Mouse (Mus musculus) cerebellum, adult 2 months (tissue): ENCODE measurements at regions not wholly inside any gene's neighbourhood (a gene's known extent, or its start where the extent isn't known, plus 50 kb on each side); places are given as distances from the start of the nearest gene placed in this dataset.

Source experiments
- DNase-seq, 2 experiments: peaks; one replicate each; pipeline ENCODE4 v3.0.0; 2021
- H3K27ac ChIP-seq: fragments of 200-500 bp; 2 replicates; pipeline ENCODE4 v1.5.1; 2012; ENCODE audit warnings: low read length, control low read depth, inconsistent platforms; ENCODE audit not compliant: insufficient read depth
- H3K27me3 ChIP-seq: fragments of 200-500 bp; 2 replicates; pipeline ENCODE4 v1.6.1; 2012; ENCODE audit warnings: inconsistent platforms, mild to moderate bottlenecking, low read length, moderate library complexity; ENCODE audit not compliant: control insufficient read depth, insufficient read depth
- H3K4me1 ChIP-seq: fragments of 200-500 bp; 2 replicates; pipeline ENCODE4 v1.6.1; 2011; ENCODE audit warnings: low read length; ENCODE audit not compliant: control insufficient read depth, insufficient read depth
- H3K4me3 ChIP-seq: fragments of 200-500 bp; replicated peaks from 2 replicates; pipeline ENCODE3; 2011; ENCODE audit warnings: mild to moderate bottlenecking, low read depth, low read length, control low read depth; ENCODE audit not compliant: insufficient read depth
- CTCF ChIP-seq: fragments of 200-500 bp; IDR thresholded peaks from 2 replicates; pipeline ENCODE4 v1.5.1; 2011; ENCODE audit warnings: low read depth, mild to moderate bottlenecking, control low read depth, low read length, moderate library complexity, borderline replicate concordance; ENCODE audit not compliant: insufficient read depth
- POLR2A ChIP-seq: fragments of 200-500 bp; IDR thresholded peaks from 2 replicates; pipeline ENCODE4 v1.6.1; 2011; ENCODE audit warnings: low read length, control low read depth, borderline replicate concordance; ENCODE audit not compliant: insufficient read depth
- WGBS: fragments of 180-500 bp; shearing (Covaris S2); methylation state at CpG from one replicate; pipeline ENCODE4 v1.1.7; 2018; 5-methylcytosine and 5-hydroxymethylcytosine counted together

DNA sequence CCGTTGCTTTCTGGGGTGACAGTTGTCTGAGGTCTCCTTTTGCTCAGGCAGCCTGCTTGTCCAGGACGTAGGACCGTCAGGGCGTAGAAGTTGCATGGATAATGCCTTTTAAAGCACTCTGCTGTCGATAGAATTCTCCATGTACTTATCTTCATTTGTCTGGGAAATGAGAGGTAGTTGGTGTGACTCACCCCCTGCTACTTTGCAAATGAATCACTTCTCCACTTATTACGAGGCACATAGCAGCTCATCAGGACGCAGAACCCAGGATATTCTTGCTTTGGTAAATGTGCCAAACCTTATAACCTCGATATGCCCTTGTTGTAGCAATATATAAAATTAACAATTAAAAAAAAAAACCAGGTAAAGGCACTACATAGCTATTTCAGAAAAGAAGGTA lies 159.7 kb upstream of the Smlr1 start:
- Histone ChIP-seq H3K4me3 (no peak overlapping the region), H3K4me1 (no peaks in the 10 kb centered on the region), H3K27me3 (no peaks in the 10 kb centered on the region), H3K27ac (no peak overlapping the region)
- no peak for DNase-seq
- TF ChIP-seq CTCF (no peak), POLR2A (no peak)
- 77% methylated on average over 8 of the region's 8 CpGs for WGBS

DNA sequence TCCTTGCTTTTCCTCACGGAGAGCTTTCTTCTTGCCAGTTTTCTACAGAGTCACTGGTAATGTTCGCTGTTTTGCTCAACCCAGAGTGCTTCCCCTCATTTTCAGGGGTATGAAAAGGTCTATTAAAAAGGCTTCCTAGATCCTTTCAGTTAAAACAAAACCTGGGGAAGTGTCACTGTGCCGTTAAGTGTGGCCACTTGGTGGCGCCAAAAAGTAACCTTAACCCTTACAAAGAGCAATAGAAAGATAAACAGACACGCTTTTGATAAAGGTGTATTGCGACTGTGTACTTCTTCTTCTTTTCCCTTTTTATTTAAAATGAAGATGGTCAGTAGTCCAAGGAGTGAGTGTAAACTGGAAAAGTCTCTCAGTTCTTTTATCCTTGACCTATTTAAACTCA lies 145.2 kb upstream of the Smlr1 start:
- 12% methylated on average over 6 of the region's 6 CpGs for WGBS
- DNase-seq: peak; percentile 9 to 25
- TF ChIP-seq POLR2A (no peak), CTCF (peak; percentile 53; the same call in 1 of the 2 replicates)

DNA sequence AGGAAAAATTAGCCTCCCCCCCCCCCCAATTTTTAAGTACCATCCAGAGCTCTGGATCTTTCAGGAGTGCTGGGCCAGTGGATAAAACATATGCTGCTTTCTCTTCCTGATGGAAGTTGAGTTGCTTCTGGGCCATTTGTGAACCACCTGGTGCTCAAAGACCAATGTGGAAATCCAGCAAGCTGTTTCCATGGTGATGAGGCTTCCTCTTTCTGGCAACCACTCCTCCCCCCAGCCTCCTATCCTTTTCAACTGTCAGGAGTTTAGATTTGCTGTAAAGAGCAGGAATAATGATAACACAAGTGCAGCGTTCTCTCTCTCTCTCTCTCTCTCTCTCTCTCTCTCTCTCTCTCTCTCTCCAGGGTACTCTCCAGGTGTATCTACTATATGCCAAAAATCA lies 141.8 kb upstream of the Smlr1 start:
- Histone ChIP-seq H3K27ac (no peak overlapping the region), H3K27me3 (no peaks in the 10 kb centered on the region; the same call in 1 of the 2 replicates), H3K4me1 (no peaks in the 10 kb centered on the region), H3K4me3 (no peak overlapping the region)
- no peak for DNase-seq
- 7% methylated on average over 1 of the region's 1 CpGs for WGBS
- TF ChIP-seq POLR2A (no peak), CTCF (no peak)

More for the DNA sequence above, 145.2 kb upstream of the Smlr1 start:
- Histone ChIP-seq H3K27ac (no peak overlapping the region), H3K4me3 (no peak overlapping the region), H3K4me1 (no peaks in the 10 kb centered on the region), H3K27me3 (no peaks in the 10 kb centered on the region; the same call in 1 of the 2 replicates)

DNA sequence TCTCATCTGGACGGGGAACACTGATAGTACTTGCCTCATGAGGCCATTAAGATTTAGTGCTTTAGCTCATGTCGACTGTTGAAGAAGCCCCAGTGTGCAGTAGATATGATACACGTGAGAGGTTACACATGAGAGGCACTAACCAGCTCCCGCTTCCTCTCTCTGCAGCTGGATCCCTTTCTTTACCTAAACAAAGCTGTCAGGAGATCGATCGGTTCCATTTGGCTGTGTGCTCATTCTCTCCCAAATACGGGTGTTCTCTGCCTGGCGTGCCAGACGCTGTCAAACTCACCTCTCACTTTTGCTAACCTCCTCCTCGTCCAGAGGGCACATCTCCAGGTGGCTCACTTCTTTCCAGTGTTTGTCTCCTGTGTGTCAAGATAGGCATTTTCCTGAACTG lies 139.3 kb upstream of the Smlr1 start:
- Histone ChIP-seq H3K4me1 (no peaks in the 10 kb centered on the region), H3K27ac (no peak overlapping the region), H3K4me3 (no peak overlapping the region), H3K27me3 (no peaks in the 10 kb centered on the region; the same call in 1 of the 2 replicates)
- no peak for TF ChIP-seq POLR2A
- TF ChIP-seq CTCF: no peak
- DNase-seq: no peak
- WGBS: 71% methylated on average over 10 of the region's 10 CpGs

DNA sequence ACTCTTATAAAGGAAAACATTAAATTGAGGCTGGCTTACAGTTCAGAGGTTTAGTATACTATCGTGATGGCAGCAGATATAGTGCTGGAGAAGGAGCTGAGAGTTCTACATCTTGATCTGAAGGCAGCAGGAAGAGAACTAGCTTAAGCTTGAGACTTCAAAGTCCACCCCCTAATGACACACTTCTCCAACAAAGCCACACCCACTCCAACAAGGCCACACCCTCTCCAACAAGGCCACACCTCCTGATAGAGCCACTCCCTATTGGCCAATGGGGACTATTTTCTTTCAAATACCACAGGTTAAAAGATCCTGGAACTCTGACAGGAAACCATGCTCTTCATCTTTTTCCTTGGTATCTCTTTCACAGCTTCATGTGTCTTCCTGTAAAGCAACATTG lies 134.0 kb upstream of the Smlr1 start:
- H3K4me3 ChIP-seq: no peak overlapping the region
- 90% methylated on average over 1 of the region's 1 CpGs for whole genome bisulfite sequencing
- no peak overlapping the region for H3K27ac ChIP-seq
- no peaks in the 10 kb centered on the region; the same call in 1 of the 2 replicates for H3K27me3 ChIP-seq
- TF ChIP-seq CTCF: no peak
- H3K4me1 ChIP-seq: no peaks in the 10 kb centered on the region
- DNase-seq: no peak

DNA sequence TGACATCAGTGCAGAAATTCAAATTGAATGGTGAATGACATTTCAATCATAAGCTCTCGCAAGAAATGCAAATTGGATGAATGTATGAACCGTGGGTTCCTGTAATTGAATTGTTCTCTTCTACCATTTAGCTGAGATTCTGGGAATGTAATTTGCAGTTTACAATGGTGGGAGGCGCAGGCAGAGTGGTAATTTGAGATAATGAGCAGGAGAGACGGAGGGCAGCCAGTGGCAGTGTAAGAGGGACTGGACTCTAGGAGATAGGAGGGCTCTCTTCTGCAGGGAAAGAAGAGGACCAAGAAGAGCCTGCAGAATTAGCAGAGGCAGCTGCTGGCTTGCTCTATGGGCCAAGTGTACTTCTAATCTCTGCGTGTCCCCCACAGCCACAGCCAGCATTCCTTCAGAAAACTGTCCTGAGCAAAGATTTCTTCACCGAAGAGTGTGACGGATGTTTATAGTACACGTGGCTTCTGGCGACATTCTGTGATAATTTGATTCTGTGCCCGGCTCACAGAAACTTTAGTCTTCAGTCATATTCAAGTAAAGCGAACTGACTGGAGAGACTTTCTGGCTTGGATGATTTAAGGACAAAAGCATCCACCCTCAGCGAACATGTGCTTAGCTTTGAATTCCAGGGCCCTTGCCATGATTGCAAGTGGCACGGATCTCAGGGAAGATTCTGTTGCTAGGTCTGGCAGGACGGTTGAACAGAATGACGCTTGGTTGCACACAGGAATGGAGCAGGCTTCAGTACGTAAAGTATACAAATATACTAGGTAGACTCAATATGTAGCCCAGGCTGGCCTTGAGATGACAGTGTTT lies 116.9 kb upstream of the Smlr1 start:
- no peak for TF ChIP-seq CTCF
- TF ChIP-seq POLR2A: no peak
- Histone ChIP-seq H3K4me3 (no peak overlapping the region), H3K27me3 (no peaks in the 10 kb centered on the region), H3K27ac (no peak overlapping the region), H3K4me1 (no peaks in the 10 kb centered on the region)
- DNase-seq: no peak
- WGBS: 62% methylated on average over 16 of the region's 16 CpGs

DNA sequence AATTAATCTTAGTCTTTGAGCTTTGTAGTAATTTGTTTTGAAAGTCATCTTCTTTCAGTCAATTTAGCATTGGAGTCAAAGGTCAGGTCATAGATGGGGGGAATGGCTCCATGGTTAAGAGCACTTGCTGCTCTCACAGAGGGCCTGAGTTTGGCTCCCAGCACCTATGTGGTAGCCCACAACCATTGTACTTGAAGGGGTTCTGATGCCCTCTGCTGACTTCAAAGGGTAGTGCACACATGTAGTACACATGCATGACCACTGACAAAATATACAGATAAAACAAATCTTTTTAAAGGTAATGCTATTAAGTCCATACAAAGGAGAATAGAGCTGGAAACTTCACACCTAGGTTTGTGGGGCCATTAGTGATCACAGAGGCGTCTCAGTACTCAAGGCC lies 111.7 kb upstream of the Smlr1 start:
- Histone ChIP-seq H3K4me3 (no peak overlapping the region), H3K4me1 (no peaks in the 10 kb centered on the region), H3K27ac (no peak overlapping the region), H3K27me3 (no peaks in the 10 kb centered on the region)
- 82% methylated on average over 1 of the region's 1 CpGs for whole genome bisulfite sequencing
- DNase-seq: no peak
- TF ChIP-seq POLR2A (no peak), CTCF (no peak)

DNA sequence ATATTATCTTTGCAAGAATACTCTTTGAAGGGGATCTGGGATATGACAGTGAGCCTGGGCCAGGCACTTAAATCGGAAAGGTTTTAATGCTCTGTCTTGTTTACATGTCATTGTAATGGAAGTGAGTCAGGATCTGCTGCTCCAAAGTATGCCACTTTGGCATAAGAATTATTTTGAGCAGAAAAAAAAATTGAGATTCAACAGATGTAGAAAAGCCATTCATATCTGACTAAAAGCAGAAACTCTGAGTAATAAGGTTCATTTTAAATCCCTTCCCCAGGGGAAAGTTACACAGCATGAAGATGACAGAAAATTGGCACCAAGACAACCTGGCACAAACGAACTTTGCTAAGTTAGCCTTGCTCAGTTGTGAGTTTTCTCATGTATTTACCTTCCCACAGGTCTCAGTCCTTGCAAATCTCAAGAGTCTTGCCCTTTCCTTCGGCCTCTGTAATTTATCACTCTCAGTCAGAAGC lies 107.5 kb upstream of the Smlr1 start:
- Histone ChIP-seq H3K27ac (no peak overlapping the region), H3K4me1 (no peaks in the 10 kb centered on the region), H3K4me3 (no peak overlapping the region), H3K27me3 (no peaks in the 10 kb centered on the region)
- WGBS: 45% methylated on average over 3 of the region's 3 CpGs
- DNase-seq: no peak
- TF ChIP-seq CTCF (no peak), POLR2A (no peak)
